Mouse (Mus musculus): ENCODE measurements around the gene Cks2.

- TF ChIP-seq EP300 (IDR thresholded peaks at IDR 0.05; ENCODE audit: low read depth) (no peak; the same call in 1 of the 2 replicates), CTCF (IDR thresholded peaks at IDR 0.05; ENCODE audit: low read depth) (no peak)
Observed at GRCm38 (mm10) chr13:51643924-51644828, 856 bp upstream of the Cks2 start.

Measured in liver, postnatal 0 days (tissue).